ENCODE assay signal across 9 mouse cellular contexts in the genomic region with DNA sequence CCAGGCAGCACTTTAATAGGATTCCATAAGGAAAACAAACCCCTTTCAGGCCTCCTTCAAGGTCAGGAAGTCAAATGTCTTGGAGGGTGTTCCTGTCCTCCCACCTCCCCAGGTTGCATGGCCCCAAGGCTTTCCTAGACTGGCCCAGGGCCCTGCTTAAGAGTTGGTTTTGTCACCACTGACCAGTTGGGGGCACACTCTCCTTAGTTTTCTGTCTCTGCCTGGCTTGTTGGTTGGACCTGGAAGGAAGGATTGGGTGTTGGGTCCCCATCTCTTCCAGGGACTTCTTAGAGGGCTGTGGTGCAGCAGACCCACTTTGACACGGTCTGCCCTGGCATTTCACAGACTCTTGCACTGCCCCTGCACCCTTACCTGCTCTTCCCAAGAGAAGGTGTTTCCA.
A peak's percentile ranks its signal among the peaks of the same experiment; 100 is the strongest.
DNase-seq lines count a peak whose midpoint lies in the region; ATAC-seq and TF ChIP-seq lines count a peak whose summit lies in the region.
"Had no signal": no experiment of that assay in that cellular context is flagged by ENCODE, and none has a peak within 500 bp of the region (broad histone marks: within the 10 kb centered on the region; RNA-seq: fewer than 3 reads in every experiment).

No protein-coding gene starts in this region.

- no peak for DNase-seq in kidney, adult 2 months
- no peak for DNase-seq in MEL (ENCODE audit: low read depth, low spot score)
- DNase-seq in adrenal gland, postnatal 36 days, result peak; percentile 18 to 55
- peak; percentile 58 for DNase-seq in lung, postnatal 10 days
- no peak for DNase-seq in kidney, adult 8-10 months
- no peak for DNase-seq in gastrocnemius, postnatal 4 days (ENCODE audit: low spot score in 2 of 2)

- 61% methylated on average over 1 of the region's 1 CpGs for WGBS in kidney, adult 2 months
- WGBS in kidney, embryonic 16.5 days, result 63% methylated on average over 1 of the region's 1 CpGs

- H3K27ac ChIP-seq in kidney, adult 2 months (ENCODE audit: insufficient read depth, low read depth, low read length), result no peak overlapping the region
- H3K27ac ChIP-seq in kidney, embryonic 16.5 days (ENCODE audit: low read length), result no peak overlapping the region
- no peak overlapping the region for H3K27ac ChIP-seq in MEL (ENCODE audit: control insufficient read depth, low read depth, low read length)
- H3K27ac ChIP-seq: stomach, embryonic 15.5 days had no signal

- no peaks in the 10 kb centered on the region for H3K36me3 ChIP-seq in kidney, adult 2 months (ENCODE audit: control insufficient read depth, insufficient read depth, low read length)
- H3K36me3 ChIP-seq in kidney, embryonic 16.5 days (ENCODE audit: insufficient read depth, low read length), result no peaks in the 10 kb centered on the region
- no peaks in the 10 kb centered on the region for H3K36me3 ChIP-seq in MEL (ENCODE audit: control insufficient read depth in 1 of 2, insufficient read depth in 2 of 2, low read length in 2 of 2)
- H3K36me3 ChIP-seq: stomach, embryonic 15.5 days had no signal

- no peak overlapping the region for H3K9ac ChIP-seq in kidney, embryonic 16.5 days (replicated peaks; ENCODE audit: low read length)
- no peak overlapping the region for H3K9ac ChIP-seq in MEL (ENCODE audit: control insufficient read depth, low read depth, low read length, poor library complexity, severe bottlenecking)
- H3K9ac ChIP-seq: stomach, embryonic 15.5 days had no signal

- H3K79me2 ChIP-seq in MEL (ENCODE audit: control insufficient read depth, insufficient read depth, low read length, poor library complexity), result no peaks in the 10 kb centered on the region

- peak; percentile 14; the same call in 1 of the 2 replicates for TF ChIP-seq RAD21 in MEL (IDR thresholded peaks at IDR 0.05; ENCODE audit: low read depth, low read length)

- H3K4me3 ChIP-seq in kidney, adult 2 months (ENCODE audit: insufficient read depth, low read depth, low read length), result no peak overlapping the region
- no peak overlapping the region for H3K4me3 ChIP-seq in kidney, embryonic 16.5 days (ENCODE audit: low read length)
- H3K4me3 ChIP-seq in MEL (ENCODE audit: control insufficient read depth in 1 of 2, insufficient read depth in 1 of 2, low read depth in 2 of 2, low read length in 2 of 2), result no peak overlapping the region
- H3K4me3 ChIP-seq: stomach, embryonic 15.5 days had no signal

- TF ChIP-seq EP300 in MEL (IDR thresholded peaks at IDR 0.05; ENCODE audit: low read depth in 1 of 2, low read length in 2 of 2), result no peak

- TF ChIP-seq CTCF in kidney, adult 2 months (conservative IDR thresholded peaks at IDR 0.05; ENCODE audit: insufficient read depth, insufficient read length, low read depth, low read length), result peak; percentile 26; the same call in 1 of the 2 replicates
- TF ChIP-seq CTCF in MEL (IDR thresholded peaks at IDR 0.05 in 2 of 3, conservative IDR thresholded peaks at IDR 0.05 in 1 of 3; ENCODE audit: control insufficient read depth in 1 of 3, insufficient read depth in 1 of 3, low read depth in 2 of 3, low read length in 3 of 3, poor library complexity in 1 of 3, severe bottlenecking in 1 of 3), result no peak

- H3K4me2 ChIP-seq in kidney, embryonic 16.5 days (replicated peaks; ENCODE audit: low read depth, low read length), result no peak overlapping the region
- H3K4me2 ChIP-seq: stomach, embryonic 15.5 days had no signal

- no peak for TF ChIP-seq POLR2A in kidney, adult 2 months (IDR thresholded peaks at IDR 0.05; ENCODE audit: low read depth, low read length)
- no peak for TF ChIP-seq POLR2A in MEL (IDR thresholded peaks at IDR 0.05; ENCODE audit: control insufficient read depth in 1 of 2, insufficient read depth in 1 of 2, low read depth in 1 of 2, low read length in 2 of 2, poor library complexity in 1 of 2)

- H3K9me3 ChIP-seq in kidney, embryonic 16.5 days (ENCODE audit: low read length), result no peaks in the 10 kb centered on the region
- no peaks in the 10 kb centered on the region for H3K9me3 ChIP-seq in MEL (replicated peaks; ENCODE audit: insufficient read depth, low read length)
- H3K9me3 ChIP-seq: stomach, embryonic 15.5 days had no signal

- H3K27me3 ChIP-seq in kidney, adult 2 months (replicated peaks; ENCODE audit: control insufficient read depth, insufficient read depth, low read length), result no peaks in the 10 kb centered on the region
- no peaks in the 10 kb centered on the region for H3K27me3 ChIP-seq in kidney, embryonic 16.5 days (ENCODE audit: insufficient read depth, low read length)
- no peaks in the 10 kb centered on the region for H3K27me3 ChIP-seq in MEL (ENCODE audit: control insufficient read depth in 1 of 2, insufficient read depth in 2 of 2, low read length in 2 of 2)
- H3K27me3 ChIP-seq: stomach, embryonic 15.5 days had no signal

- ATAC-seq in kidney, embryonic 16.5 days (ENCODE audit: low FRiP score, low TSS enrichment), result no peak
- ATAC-seq: midbrain, embryonic 16.5 days had no signal

- H3K4me1 ChIP-seq in kidney, adult 2 months (ENCODE audit: control insufficient read depth, insufficient read depth, low read length), result no peaks in the 10 kb centered on the region
- H3K4me1 ChIP-seq in kidney, embryonic 16.5 days (ENCODE audit: insufficient read depth, low read length), result 0 out of 2 replicates have a peak, but pooled peaks cover 5% of the 10 kb centered on the region
- no peaks in the 10 kb centered on the region for H3K4me1 ChIP-seq in MEL (ENCODE audit: control insufficient read depth in 1 of 2, insufficient read depth in 2 of 2, low read length in 2 of 2)

TF ChIP-seq in MEL, 35 proteins besides CTCF, POLR2A, EP300 and RAD21:
- TF ChIP-seq GATA1 (IDR thresholded peaks at IDR 0.05; ENCODE audit: low read depth, low read length) (no peak), ETS1 (IDR thresholded peaks at IDR 0.05; ENCODE audit: low read depth, low read length) (no peak), BHLHE40 (IDR thresholded peaks at IDR 0.05; ENCODE audit: borderline replicate concordance, low read depth, low read length) (no peak), SIN3A (IDR thresholded peaks at IDR 0.05; ENCODE audit: low read length) (no peak), MAX (IDR thresholded peaks at IDR 0.05; ENCODE audit: low read length) (no peak), GABPA (IDR thresholded peaks at IDR 0.05; ENCODE audit: low read depth, low read length) (no peak), CHD1 (IDR thresholded peaks at IDR 0.05; ENCODE audit: low read depth, low read length) (no peak), POLR2AphosphoS2 (IDR thresholded peaks at IDR 0.05; ENCODE audit: low read length) (no peak), MAZ (IDR thresholded peaks at IDR 0.05; ENCODE audit: low read depth, low read length) (no peak), KAT2A (conservative IDR thresholded peaks at IDR 0.05; ENCODE audit: low read depth, low read length) (no peak), NRF1 (IDR thresholded peaks at IDR 0.05; ENCODE audit: insufficient read depth, low read depth, low read length, poor library complexity, severe bottlenecking) (no peak), ZNF384 (IDR thresholded peaks at IDR 0.05; ENCODE audit: low read depth, low read length) (no peak), MYB (IDR thresholded peaks at IDR 0.05; ENCODE audit: low read depth, low read length) (no peak), MAFK (IDR thresholded peaks at IDR 0.05; ENCODE audit: borderline replicate concordance, low read depth, low read length) (no peak), USF2 (IDR thresholded peaks at IDR 0.05; ENCODE audit: borderline replicate concordance in 1 of 2, insufficient read depth in 1 of 2, low read depth in 1 of 2, low read length in 2 of 2) (no peak), UBTF (IDR thresholded peaks at IDR 0.05; ENCODE audit: borderline replicate concordance, insufficient read depth, low read depth, low read length) (no peak), POLR2AphosphoS5 (IDR thresholded peaks at IDR 0.05; ENCODE audit: borderline replicate concordance, low read depth, low read length) (no peak), HCFC1 (IDR thresholded peaks at IDR 0.05; ENCODE audit: low read depth, low read length) (no peak)

Comparison
In these comparisons a context has a peak if more than half of its experiments do, and no peak if none do; other contexts are left out.
1. DNase-seq: peak in adrenal gland, postnatal 36 days (2 of 2) and lung, postnatal 10 days (single experiment); none in kidney, adult 2 months (single experiment), MEL (single experiment), kidney, adult 8-10 months (0 of 2) and gastrocnemius, postnatal 4 days (0 of 2).